Mouse (Mus musculus) brown adipose tissue, adult 24 weeks (tissue): ENCODE data around the gene Plrg1. TPM values are rescaled to one million over a fixed set of nuclear protein-coding genes. Genes with fewer than 3 reads are reported as not detected.

Experiments used
- H3K27ac ChIP-seq: fragments of 200-500 bp; replicated peaks from 2 replicates; pipeline ENCODE4 v1.5.1; 2012; ENCODE audit warnings: low read depth, mild to moderate bottlenecking, low read length
- H3K4me1 ChIP-seq: fragments of 200-500 bp; 2 replicates; pipeline ENCODE4 v1.6.1; 2012; ENCODE audit warnings: low read length, mixed read lengths; ENCODE audit not compliant: control insufficient read depth, insufficient read depth, insufficient read length
- H3K4me3 ChIP-seq: fragments of 200-500 bp; 2 replicates; pipeline ENCODE4 v1.5.1; 2012; ENCODE audit warnings: low read depth, mild to moderate bottlenecking, low read length, moderate library complexity; ENCODE audit not compliant: insufficient read depth
- polyA plus RNA-seq: library from polyadenylated mRNA; stranded (reverse); fragments of >200 nt; gene quantifications from 2 replicates; pipeline ENCODE4 v1.2.4, GENCODE M21; 2012; ENCODE audit not compliant: missing spikeins, insufficient read depth, insufficient read length

The Plrg1 gene
- polyA plus RNA-seq, 1 experiment, result 20.1 TPM

- Histone ChIP-seq H3K4me3 (no peak overlapping the region), H3K4me1 (no peaks in the 10 kb centered on the region), H3K27ac (no peak overlapping the region)
Measured at GRCm38 (mm10) chr3:83033801-83034200, 21.5 kb upstream of the Plrg1 start.

DNA sequence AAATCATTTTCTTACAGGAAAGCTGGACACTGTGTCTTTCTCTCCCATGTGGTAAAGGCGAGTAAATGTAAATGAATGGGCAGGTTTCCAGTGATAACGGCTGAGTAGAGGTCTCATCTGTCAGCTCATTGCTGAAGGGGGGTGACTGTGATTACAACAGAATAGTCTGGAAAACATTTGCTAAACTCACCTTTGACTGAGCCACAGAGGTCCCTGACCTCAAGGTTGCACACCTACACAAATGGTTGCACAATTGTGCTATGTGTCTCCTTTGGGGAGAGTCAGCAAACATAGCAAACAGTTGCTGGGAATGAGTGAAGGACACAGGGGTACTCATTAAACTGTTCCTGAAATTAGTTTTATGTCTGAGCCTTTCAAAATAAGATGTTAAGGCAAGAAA, 16.5 kb upstream of the Plrg1 start:
- Histone ChIP-seq H3K4me1 (no peaks in the 10 kb centered on the region), H3K27ac (no peak overlapping the region), H3K4me3 (no peak overlapping the region)

GRCm38 (mm10) chr3:83039666-83040065, 15.7 kb upstream of the Plrg1 start:
- Histone ChIP-seq H3K4me1 (no peaks in the 10 kb centered on the region), H3K4me3 (no peak overlapping the region), H3K27ac (no peak overlapping the region)

GRCm38 (mm10) chr3:83042451-83042850, 12.9 kb upstream of the Plrg1 start:
- no peaks in the 10 kb centered on the region for H3K4me1 ChIP-seq
- no peak overlapping the region for H3K4me3 ChIP-seq
- H3K27ac ChIP-seq, result no peak overlapping the region

GRCm38 (mm10) chr3:83046649-83047048, 8.7 kb upstream of the Plrg1 start:
- Histone ChIP-seq H3K4me3 (no peak overlapping the region), H3K4me1 (no peaks in the 10 kb centered on the region), H3K27ac (no peak overlapping the region)

DNA sequence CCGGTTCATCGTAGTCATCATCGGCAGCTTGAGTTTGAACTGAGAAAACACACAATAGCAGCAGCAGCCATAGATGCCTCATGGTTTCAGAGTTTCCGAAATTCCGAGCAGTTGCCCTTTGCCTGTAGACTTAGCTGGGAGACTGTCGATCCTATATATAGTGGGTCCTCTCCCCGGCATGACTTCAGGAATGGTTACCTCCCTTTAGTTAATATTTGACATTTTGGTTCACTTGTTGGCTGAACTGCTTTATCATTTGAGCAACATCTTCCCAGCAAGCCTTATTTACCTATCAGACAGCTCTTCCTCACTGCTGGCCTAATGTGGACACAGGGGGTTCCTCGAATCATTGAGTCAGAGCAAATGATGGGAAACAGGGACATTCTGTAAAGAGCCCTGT, 5.6 kb upstream of the Plrg1 start, which contains the start of gene Fgb:
TSS of gene Fgb (minus strand) at position 184 of the 400 bp plus-strand sequence.
- no peak within 1 kb of the TSS for H3K27ac ChIP-seq
- no peaks in the 10 kb centered on the region for H3K4me1 ChIP-seq

GRCm38 (mm10) chr3:83050661-83051060, 4.7 kb upstream of the Plrg1 start:
- H3K27ac ChIP-seq, result no peak overlapping the region
- H3K4me1 ChIP-seq, result no peaks in the 10 kb centered on the region
- H3K4me3 ChIP-seq, result no peak overlapping the region

More for the DNA sequence above, 5.6 kb upstream of the Plrg1 start, which contains the start of gene Fgb:
- no peak within 1 kb of the TSS for H3K4me3 ChIP-seq

- H3K4me1 ChIP-seq, result peaks cover 3% of the 10 kb centered on the region; the same call in 1 of the 2 replicates
- no peak overlapping the region for H3K27ac ChIP-seq
- no peak overlapping the region for H3K4me3 ChIP-seq
Measured at GRCm38 (mm10) chr3:83052102-83052501, 3.2 kb upstream of the Plrg1 start.

DNA sequence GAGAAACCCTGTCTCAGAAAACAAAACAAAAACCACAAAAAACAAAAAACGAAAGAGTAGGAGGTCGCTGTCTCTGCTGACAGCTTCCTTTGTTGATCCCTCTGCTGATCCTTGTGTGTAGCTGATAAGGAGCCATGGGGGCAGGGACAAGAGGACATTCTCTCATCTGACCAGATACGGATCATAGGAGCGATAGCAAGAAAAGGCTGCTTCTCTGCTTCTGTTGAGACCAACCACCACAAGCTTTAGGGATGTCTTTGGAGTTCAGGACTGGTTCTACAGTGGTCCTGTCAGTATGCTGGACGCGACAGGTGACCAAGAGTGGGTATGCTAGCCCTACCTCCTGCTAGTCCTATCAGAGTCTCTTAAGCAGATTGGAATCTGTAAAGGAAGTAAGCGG, 2.2 kb upstream of the Plrg1 start:
- H3K4me1 ChIP-seq, result peaks cover 3% of the 10 kb centered on the region; the same call in 1 of the 2 replicates
- H3K27ac ChIP-seq, result no peak overlapping the region
- no peak overlapping the region for H3K4me3 ChIP-seq

GRCm38 (mm10) chr3:83053758-83054157, 1.6 kb upstream of the Plrg1 start:
- H3K27ac ChIP-seq, result no peak overlapping the region
- peaks cover 3% of the 10 kb centered on the region; the same call in 1 of the 2 replicates for H3K4me1 ChIP-seq
- no peak overlapping the region for H3K4me3 ChIP-seq

DNA sequence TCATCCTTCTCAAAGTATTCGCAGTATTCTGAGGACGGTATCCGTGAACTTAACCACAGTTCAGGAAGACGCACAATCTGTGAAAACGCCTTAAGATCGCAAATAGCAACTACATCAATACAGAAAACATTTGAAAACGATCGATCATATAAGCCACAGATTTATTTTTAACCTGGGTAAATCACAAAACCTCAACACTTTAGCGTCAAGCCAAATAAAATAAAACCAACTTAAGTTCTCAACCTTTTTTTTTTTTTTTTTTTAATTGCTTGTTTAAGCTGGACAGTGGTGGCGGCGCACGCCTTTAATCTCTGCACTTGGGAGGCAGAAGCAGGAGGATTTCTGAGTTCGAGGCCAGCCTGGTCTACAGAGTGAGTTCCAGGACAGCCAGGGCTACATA, 563 bp upstream of the Plrg1 start:
- Histone ChIP-seq H3K4me1 (peaks cover 3% of the 10 kb centered on the region; the same call in 1 of the 2 replicates), H3K27ac (no peak overlapping the region), H3K4me3 (peak overlapping the region; percentile 54)

DNA sequence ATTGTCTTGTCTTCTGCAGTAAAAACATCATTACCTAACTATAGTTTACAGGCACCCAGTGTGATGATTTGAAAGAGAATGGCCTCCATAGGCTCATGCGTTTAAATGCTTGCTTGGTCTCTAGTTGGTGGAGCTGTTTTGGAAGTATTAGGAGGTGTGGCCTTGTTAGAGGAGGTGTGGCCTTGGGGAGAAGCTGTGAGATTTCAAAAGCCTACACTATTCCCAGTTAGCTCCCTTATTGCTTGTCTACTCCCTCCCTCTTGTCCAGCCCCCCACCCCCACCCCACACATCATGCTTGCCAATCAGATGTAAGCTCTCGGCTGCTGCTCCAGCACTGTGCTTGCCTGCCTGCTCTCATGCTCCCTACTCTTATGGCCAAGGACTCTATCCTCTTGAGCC, 1.7 kb downstream of the Plrg1 start:
- H3K4me3 ChIP-seq, result no peak overlapping the region
- no peak overlapping the region for H3K27ac ChIP-seq
- H3K4me1 ChIP-seq, result peaks cover 3% of the 10 kb centered on the region; the same call in 1 of the 2 replicates

- H3K4me1 ChIP-seq, result no peaks in the 10 kb centered on the region
- H3K4me3 ChIP-seq, result no peak overlapping the region
- no peak overlapping the region for H3K27ac ChIP-seq
Measured at GRCm38 (mm10) chr3:83067920-83068319, 12.6 kb downstream of the Plrg1 start.

GRCm38 (mm10) chr3:83068869-83069268, 13.5 kb downstream of the Plrg1 start:
- Histone ChIP-seq H3K27ac (no peak overlapping the region), H3K4me3 (no peak overlapping the region), H3K4me1 (no peaks in the 10 kb centered on the region)

DNA sequence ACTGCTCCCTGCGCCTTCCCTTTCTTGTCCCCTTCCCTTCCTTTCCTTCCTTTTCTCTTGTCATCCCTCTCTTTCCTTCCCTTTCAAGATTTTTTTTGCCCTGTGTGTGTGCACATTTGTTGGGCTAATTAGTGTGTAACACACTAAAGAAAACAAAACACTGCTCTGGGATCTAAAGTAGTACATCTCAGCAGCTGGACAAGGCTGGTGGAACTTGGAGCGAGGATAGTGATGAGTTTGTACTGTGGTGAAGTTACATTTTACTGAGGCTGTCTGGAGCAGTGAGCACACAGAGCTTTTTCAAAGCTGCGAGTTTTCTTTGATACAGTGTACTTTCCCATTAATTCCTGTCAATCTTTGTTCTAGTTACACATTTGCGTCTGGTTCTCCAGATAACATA, 14.9 kb downstream of the Plrg1 start:
- H3K4me1 ChIP-seq, result no peaks in the 10 kb centered on the region
- H3K4me3 ChIP-seq, result no peak overlapping the region

GRCm38 (mm10) chr3:83076563-83076962, 21.2 kb downstream of the Plrg1 start:
- Histone ChIP-seq H3K4me1 (no peaks in the 10 kb centered on the region), H3K4me3 (no peak overlapping the region), H3K27ac (no peak overlapping the region)

More for the DNA sequence above, 14.9 kb downstream of the Plrg1 start:
- no peak overlapping the region for H3K27ac ChIP-seq
